Mouse (Mus musculus): ENCODE measurements around the gene Gm17018.

DNA sequence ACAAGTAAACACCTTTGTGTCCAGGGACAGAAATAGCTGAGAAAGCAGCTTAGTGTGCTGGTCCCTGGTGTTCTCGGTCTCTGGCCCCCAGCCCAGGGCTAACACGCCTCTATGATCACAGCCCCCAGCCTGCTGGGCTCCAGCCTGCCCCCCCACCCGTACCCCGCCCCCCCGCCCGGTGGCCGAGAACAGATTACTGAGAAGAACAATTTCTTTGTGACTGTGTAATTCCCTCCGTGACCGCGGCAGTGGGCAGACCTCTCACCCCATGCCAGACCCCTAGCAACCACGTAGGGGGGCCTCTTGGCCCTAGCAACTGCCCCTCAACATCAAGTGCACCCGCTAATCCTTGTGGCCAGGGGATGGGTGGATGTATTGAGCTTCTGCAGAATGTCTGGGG lies 19.8 kb downstream of the Gm17018 start:
- TF ChIP-seq CTCF (IDR thresholded peaks at IDR 0.05; ENCODE audit: control insufficient read depth, insufficient read depth, insufficient read length) = no peak
- no peak for TF ChIP-seq MYOD1 (IDR thresholded peaks at IDR 0.05; ENCODE audit: control insufficient read depth, insufficient read length, low read depth)
- TF ChIP-seq CEBPB (IDR thresholded peaks at IDR 0.05; ENCODE audit: low read depth) = no peak
- TF ChIP-seq FOSL1 (IDR thresholded peaks at IDR 0.05; ENCODE audit: insufficient read depth, low read length, poor library complexity, severe bottlenecking) = no peak
- TF ChIP-seq USF1 (IDR thresholded peaks at IDR 0.05; ENCODE audit: low read depth) = no peak
- TF ChIP-seq MYOG (IDR thresholded peaks at IDR 0.05; ENCODE audit: control insufficient read depth, extremely low read depth, insufficient read length) = no peak
- TF ChIP-seq MAX (IDR thresholded peaks at IDR 0.05) = no peak

Data from C2C12 (cell line).